Mouse (Mus musculus): ENCODE results near the gene Fam192a. TPM values are rescaled to one million over a fixed set of nuclear protein-coding genes. Genes with fewer than 3 reads are reported as not detected.
A peak's percentile ranks its signal among the peaks of the same experiment; 100 is the strongest.

The Fam192a gene
- 13.6 and 17.1 TPM in 2 replicates for polyA plus RNA-seq (2012; rRNA removed)

DNA sequence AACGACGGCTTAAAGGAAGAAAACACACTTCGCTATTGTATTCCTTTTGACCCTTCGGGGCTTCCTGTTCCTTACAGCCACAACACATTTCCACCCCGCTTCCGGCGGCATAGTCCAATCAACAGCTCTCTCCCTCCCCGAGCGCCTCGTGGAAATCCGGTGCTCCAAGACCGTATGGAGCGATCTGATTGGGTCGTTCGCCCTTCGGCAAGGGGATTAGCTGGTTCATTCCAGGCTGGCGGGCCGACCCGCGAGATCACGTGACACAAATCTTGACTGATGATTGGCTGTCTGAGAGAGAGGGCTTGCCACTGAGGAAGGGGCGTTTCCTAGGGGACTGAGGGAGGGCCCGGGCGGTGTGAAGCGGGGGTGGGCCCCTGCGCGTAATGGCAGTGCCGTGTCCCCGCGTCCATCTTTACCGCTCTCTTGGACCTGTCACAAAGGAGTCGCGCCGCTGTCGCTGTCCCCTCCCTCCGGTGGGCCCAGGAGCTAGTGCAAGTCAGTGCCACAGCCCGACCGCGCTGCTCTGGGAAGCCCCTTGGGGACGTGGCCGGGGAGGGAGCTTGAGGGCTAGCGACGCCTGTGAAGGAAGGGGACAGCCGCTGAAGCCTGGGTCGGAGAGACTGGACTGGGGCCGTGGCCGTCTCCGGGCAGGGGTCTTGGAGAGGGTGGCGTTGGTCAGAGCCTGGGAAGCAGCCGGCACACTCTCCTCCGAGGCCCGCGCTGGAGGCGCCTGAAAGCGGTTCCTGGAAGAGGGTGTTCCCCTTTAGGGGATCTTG, at the start of gene Fam192a, which contains the start of gene Rspry1:
TSS of gene Fam192a (minus strand) at position 391 of the 779 bp plus-strand sequence.
TSS of gene Rspry1 (plus strand) at position 331 of the 779 bp plus-strand sequence.
- peak within 1 kb of the TSS; percentile 99 for H3K4me3 ChIP-seq (replicated peaks; ENCODE audit: extremely low read depth, low read depth, low read length)
- peak; percentile 98 for DNase-seq
- H3K4me1 ChIP-seq (ENCODE audit: control insufficient read depth, insufficient read depth, low read length) = peaks cover 3% of the 10 kb centered on the region; the same call in 1 of the 2 replicates
- TF ChIP-seq POLR2A (IDR thresholded peaks at IDR 0.05; ENCODE audit: borderline replicate concordance, extremely low read depth, low read depth, low read length) (peak; percentile 88), CTCF (IDR thresholded peaks at IDR 0.05; ENCODE audit: insufficient read depth, low read length) (no peak)
- under 1% methylated on average over 55 of the region's 55 CpGs for WGBS

DNA sequence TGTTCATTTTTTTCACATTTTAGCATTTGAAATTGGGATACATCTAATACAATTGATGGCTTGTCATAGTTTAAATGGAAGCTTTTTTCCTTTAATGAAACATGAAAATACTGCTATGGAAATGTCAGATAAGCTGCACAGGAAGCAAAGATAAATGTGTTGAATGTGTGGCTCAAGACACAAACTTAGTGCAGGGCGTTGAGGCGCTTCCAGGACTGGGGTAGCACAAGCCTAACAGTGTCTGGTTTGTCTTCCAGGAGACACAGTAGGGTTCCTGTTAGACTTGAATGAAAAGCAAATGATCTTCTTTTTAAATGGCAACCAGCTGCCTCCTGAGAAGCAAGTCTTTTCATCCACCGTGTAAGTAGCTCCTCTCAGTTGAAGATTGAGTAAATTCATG, 47.7 kb upstream of the Fam192a start:
- no peak for DNase-seq
- TF ChIP-seq POLR2A (IDR thresholded peaks at IDR 0.05; ENCODE audit: borderline replicate concordance, extremely low read depth, low read depth, low read length) = no peak
- TF ChIP-seq CTCF (IDR thresholded peaks at IDR 0.05; ENCODE audit: insufficient read depth, low read length) = no peak
- WGBS = 71% methylated on average over 3 of the region's 3 CpGs
- no peaks in the 10 kb centered on the region for H3K4me1 ChIP-seq (ENCODE audit: control insufficient read depth, insufficient read depth, low read length)
- H3K4me3 ChIP-seq (replicated peaks; ENCODE audit: extremely low read depth, low read depth, low read length) = no peak overlapping the region

GRCm38 (mm10) chr8:94646165-94646564, 44.4 kb upstream of the Fam192a start:
- 90% methylated on average over 3 of the region's 3 CpGs for WGBS
- TF ChIP-seq POLR2A (IDR thresholded peaks at IDR 0.05; ENCODE audit: borderline replicate concordance, extremely low read depth, low read depth, low read length) (no peak), CTCF (IDR thresholded peaks at IDR 0.05; ENCODE audit: insufficient read depth, low read length) (no peak)
- H3K4me1 ChIP-seq (ENCODE audit: control insufficient read depth, insufficient read depth, low read length) = no peaks in the 10 kb centered on the region
- DNase-seq = no peak
- no peak overlapping the region for H3K4me3 ChIP-seq (replicated peaks; ENCODE audit: extremely low read depth, low read depth, low read length)

GRCm38 (mm10) chr8:94645202-94645601, 43.4 kb upstream of the Fam192a start:
- H3K4me1 ChIP-seq (ENCODE audit: control insufficient read depth, insufficient read depth, low read length) = no peaks in the 10 kb centered on the region
- no peak overlapping the region for H3K4me3 ChIP-seq (replicated peaks; ENCODE audit: extremely low read depth, low read depth, low read length)
- no peak for DNase-seq
- WGBS = 53% methylated on average over 1 of the region's 1 CpGs
- TF ChIP-seq CTCF (IDR thresholded peaks at IDR 0.05; ENCODE audit: insufficient read depth, low read length) (no peak), POLR2A (IDR thresholded peaks at IDR 0.05; ENCODE audit: borderline replicate concordance, extremely low read depth, low read depth, low read length) (no peak)

DNA sequence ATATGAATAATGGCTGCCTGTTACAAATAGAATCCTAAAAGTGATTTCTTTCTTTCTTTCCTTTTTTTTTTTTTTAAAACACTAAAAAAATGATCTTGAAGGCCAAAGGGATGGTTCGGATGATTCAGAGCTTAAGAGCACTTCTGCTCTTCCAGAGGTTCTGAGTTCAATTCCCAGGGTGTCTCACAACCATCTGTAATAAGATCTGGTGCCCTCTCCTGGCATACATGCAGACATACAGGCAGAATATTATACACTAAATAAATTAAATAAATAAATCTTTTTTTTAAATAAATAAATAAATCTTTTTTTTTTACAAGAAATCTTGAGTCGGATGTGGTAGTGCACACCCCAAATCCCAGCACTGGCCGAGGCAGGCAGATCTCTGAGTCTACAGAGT, 40.1 kb upstream of the Fam192a start:
- no peak for TF ChIP-seq POLR2A (IDR thresholded peaks at IDR 0.05; ENCODE audit: borderline replicate concordance, extremely low read depth, low read depth, low read length)
- no peak for TF ChIP-seq CTCF (IDR thresholded peaks at IDR 0.05; ENCODE audit: insufficient read depth, low read length)
- H3K4me3 ChIP-seq (replicated peaks; ENCODE audit: extremely low read depth, low read depth, low read length) = no peak overlapping the region
- H3K4me1 ChIP-seq (ENCODE audit: control insufficient read depth, insufficient read depth, low read length) = no peaks in the 10 kb centered on the region
- WGBS = 82% methylated on average over 3 of the region's 3 CpGs
- DNase-seq = no peak

DNA sequence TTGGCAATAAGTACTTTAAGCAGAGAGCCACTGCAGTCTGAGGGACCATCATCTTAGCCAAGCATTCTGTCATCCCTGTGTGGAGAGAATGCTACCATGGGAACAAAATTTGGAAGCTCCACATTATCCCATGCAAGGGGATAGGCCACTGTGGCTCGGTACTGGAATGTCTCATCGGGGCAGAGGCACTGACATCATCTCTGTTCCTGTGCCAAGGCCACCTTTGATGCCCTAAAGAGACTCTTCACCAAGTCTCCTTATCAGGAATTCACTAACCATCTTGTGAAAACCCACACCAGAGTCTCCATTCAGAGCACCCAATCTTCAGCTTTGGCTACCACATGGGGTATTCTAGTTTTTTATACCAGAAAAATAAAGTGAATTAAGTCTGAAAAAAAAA, 39.4 kb upstream of the Fam192a start:
- WGBS = 86% methylated on average over 2 of the region's 2 CpGs
- no peak for TF ChIP-seq POLR2A (IDR thresholded peaks at IDR 0.05; ENCODE audit: borderline replicate concordance, extremely low read depth, low read depth, low read length)
- no peak for TF ChIP-seq CTCF (IDR thresholded peaks at IDR 0.05; ENCODE audit: insufficient read depth, low read length)
- no peak overlapping the region for H3K4me3 ChIP-seq (replicated peaks; ENCODE audit: extremely low read depth, low read depth, low read length)
- H3K4me1 ChIP-seq (ENCODE audit: control insufficient read depth, insufficient read depth, low read length) = no peaks in the 10 kb centered on the region
- DNase-seq = no peak

DNA sequence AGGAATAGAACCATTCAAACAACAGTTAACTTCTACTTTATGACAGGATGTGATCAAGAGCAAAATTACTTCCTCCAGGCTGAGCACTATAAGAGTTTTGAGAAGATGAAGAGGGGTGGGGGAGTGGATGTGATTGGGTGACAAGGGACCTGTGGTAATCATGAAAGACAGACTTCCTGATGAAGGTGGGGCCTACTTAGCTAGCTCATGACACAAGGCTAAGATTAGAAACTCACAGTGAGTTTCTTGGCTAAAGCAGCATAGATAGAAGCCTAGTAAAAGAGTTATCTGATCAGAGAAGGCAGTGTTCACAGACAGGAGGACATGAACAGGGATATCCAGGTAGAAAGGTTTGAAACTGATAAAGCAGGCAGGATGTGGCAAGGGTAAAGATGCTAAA, 32.4 kb upstream of the Fam192a start:
- H3K4me3 ChIP-seq (replicated peaks; ENCODE audit: extremely low read depth, low read depth, low read length) = no peak overlapping the region
- TF ChIP-seq CTCF (IDR thresholded peaks at IDR 0.05; ENCODE audit: insufficient read depth, low read length) (no peak), POLR2A (IDR thresholded peaks at IDR 0.05; ENCODE audit: borderline replicate concordance, extremely low read depth, low read depth, low read length) (no peak)
- DNase-seq = no peak
- H3K4me1 ChIP-seq (ENCODE audit: control insufficient read depth, insufficient read depth, low read length) = no peaks in the 10 kb centered on the region

DNA sequence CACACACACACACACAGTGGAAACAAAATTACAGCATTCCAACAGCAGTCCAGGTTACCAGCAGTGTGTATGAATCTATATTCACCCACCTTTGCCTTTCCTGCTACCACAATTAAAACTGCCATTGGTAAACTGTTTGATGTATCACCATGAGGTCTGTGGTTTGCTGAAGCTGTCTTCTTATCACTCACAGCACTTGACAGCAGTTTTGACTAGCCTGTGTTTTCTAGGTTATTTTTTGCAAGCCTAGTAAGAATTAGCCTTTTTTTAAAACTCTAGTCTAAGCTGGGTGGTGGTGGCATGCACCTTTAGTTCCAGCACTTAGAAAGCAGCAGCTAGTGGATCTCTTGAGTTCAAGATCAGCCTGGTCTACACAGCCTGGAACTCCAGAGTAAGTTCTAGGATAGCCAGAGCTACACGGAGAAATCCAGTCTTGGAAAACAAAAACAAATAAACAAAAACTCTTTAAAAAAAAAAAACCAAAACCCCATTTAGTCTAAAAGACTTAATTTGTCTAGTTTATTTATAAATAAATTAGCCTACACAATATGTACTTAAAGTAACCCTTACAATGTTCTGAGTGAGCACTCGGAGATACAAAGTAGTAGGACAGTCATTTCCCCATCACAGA, 31.9 kb upstream of the Fam192a start:
- H3K4me3 ChIP-seq (replicated peaks; ENCODE audit: extremely low read depth, low read depth, low read length) = no peak overlapping the region
- no peak for TF ChIP-seq CTCF (IDR thresholded peaks at IDR 0.05; ENCODE audit: insufficient read depth, low read length)
- 56% methylated on average over 2 of the region's 2 CpGs for WGBS
- DNase-seq = no peak
- no peaks in the 10 kb centered on the region for H3K4me1 ChIP-seq (ENCODE audit: control insufficient read depth, insufficient read depth, low read length)

DNA sequence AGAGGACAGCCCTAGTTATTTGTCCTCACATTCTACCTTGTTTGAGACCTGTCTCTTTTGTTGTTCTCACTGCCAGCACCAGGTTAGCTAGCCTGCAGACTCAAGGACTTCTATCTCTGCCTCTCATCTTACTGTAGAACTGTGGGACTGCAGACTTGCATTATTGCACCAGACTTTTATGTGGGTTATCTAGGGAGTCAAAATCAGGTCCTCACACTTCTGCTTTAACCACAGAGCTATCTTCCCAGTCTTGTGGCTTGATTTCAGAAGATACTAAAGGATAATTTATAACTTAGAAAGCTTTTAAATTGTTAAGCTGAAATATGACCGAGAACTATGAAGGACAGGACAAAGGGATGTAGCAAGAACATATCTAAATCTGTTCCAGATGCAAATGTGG, 23.1 kb upstream of the Fam192a start:
- WGBS = 83% methylated on average over 1 of the region's 1 CpGs
- no peaks in the 10 kb centered on the region for H3K4me1 ChIP-seq (ENCODE audit: control insufficient read depth, insufficient read depth, low read length)
- no peak overlapping the region for H3K4me3 ChIP-seq (replicated peaks; ENCODE audit: extremely low read depth, low read depth, low read length)
- TF ChIP-seq CTCF (IDR thresholded peaks at IDR 0.05; ENCODE audit: insufficient read depth, low read length) (no peak), POLR2A (IDR thresholded peaks at IDR 0.05; ENCODE audit: borderline replicate concordance, extremely low read depth, low read depth, low read length) (no peak)
- DNase-seq = no peak

GRCm38 (mm10) chr8:94607064-94607463, 5.3 kb upstream of the Fam192a start:
- Histone ChIP-seq H3K4me1 (ENCODE audit: control insufficient read depth, insufficient read depth, low read length) (no peaks in the 10 kb centered on the region; the same call in 1 of the 2 replicates), H3K4me3 (replicated peaks; ENCODE audit: extremely low read depth, low read depth, low read length) (no peak overlapping the region)
- TF ChIP-seq POLR2A (IDR thresholded peaks at IDR 0.05; ENCODE audit: borderline replicate concordance, extremely low read depth, low read depth, low read length) = no peak
- TF ChIP-seq CTCF (IDR thresholded peaks at IDR 0.05; ENCODE audit: insufficient read depth, low read length) = no peak
- 92% methylated on average over 5 of the region's 5 CpGs for WGBS
- DNase-seq = no peak
